Mouse (Mus musculus) midbrain, embryonic 16.5 days (tissue): ENCODE results near the gene BC030867. TPM values are rescaled to one million over a fixed set of nuclear protein-coding genes. Genes with fewer than 3 reads are reported as not detected.

Experiments
- ATAC-seq: fragments of 200-750 bp; cut with Nextera tagmentation; 2 replicates; pipeline ENCODE4 v1.8.0; 2017; ENCODE audit warnings: moderate TSS enrichment
- H3K27ac ChIP-seq: fragments of 300-500 bp; sonication (generic); 2 replicates; pipeline ENCODE4 v1.5.1; 2014; ENCODE audit warnings: mild to moderate bottlenecking, low read length, mixed read lengths
- H3K27me3 ChIP-seq: fragments of 300-500 bp; sonication (generic); 2 replicates; pipeline ENCODE4 v1.6.1; 2014; ENCODE audit warnings: low read depth, low read length, mixed read lengths; ENCODE audit not compliant: control insufficient read depth, insufficient read depth
- H3K36me3 ChIP-seq: fragments of 300-500 bp; sonication (generic); 2 replicates; pipeline ENCODE4 v1.6.1; 2014; ENCODE audit warnings: mild to moderate bottlenecking, low read length, moderate library complexity, mixed read lengths; ENCODE audit not compliant: control insufficient read depth, insufficient read depth
- H3K4me1 ChIP-seq: fragments of 300-500 bp; sonication (generic); 2 replicates; pipeline ENCODE4 v1.6.1; 2014; ENCODE audit warnings: mild to moderate bottlenecking, low read length, mixed read lengths; ENCODE audit not compliant: control insufficient read depth, insufficient read depth
- H3K4me2 ChIP-seq: fragments of 300-500 bp; sonication (generic); 2 replicates; pipeline ENCODE4 v1.6.1; 2014; ENCODE audit warnings: mild to moderate bottlenecking, low read length, mixed read lengths
- H3K4me3 ChIP-seq: fragments of 300-500 bp; sonication (generic); 2 replicates; pipeline ENCODE4 v1.5.1; 2014; ENCODE audit warnings: low read depth, mild to moderate bottlenecking, low read length, moderate library complexity, mixed read lengths
- H3K9ac ChIP-seq: fragments of 300-500 bp; sonication (generic); 2 replicates; pipeline ENCODE4 v1.6.1; 2014; ENCODE audit warnings: low read depth, low read length, mixed read lengths
- H3K9me3 ChIP-seq: fragments of 300-500 bp; sonication (generic); replicated peaks from 2 replicates; pipeline ENCODE4 v1.6.1; 2014; ENCODE audit warnings: mild to moderate bottlenecking, low read length, mixed read lengths; ENCODE audit not compliant: control insufficient read depth, poor library complexity, severe bottlenecking
- WGBS: fragments of 180-500 bp; shearing (Covaris S2); extraction: QIAGEN DNeasy Blood & Tissue Kit; methylation state at CpG from one replicate; pipeline ENCODE4 v1.1.7; 2014; 5-methylcytosine and 5-hydroxymethylcytosine counted together
- polyA plus RNA-seq: library from polyadenylated mRNA; unstranded; fragments of >200 nt; fragmentation: Nextera tagmentation; extraction: Ambion mirVana; gene quantifications from 2 replicates; pipeline ENCODE4 v1.2.1, GENCODE M21; 2015

BC030867 gene
- polyA plus RNA-seq: 1.6 and 1.8 TPM in 2 replicates

DNA sequence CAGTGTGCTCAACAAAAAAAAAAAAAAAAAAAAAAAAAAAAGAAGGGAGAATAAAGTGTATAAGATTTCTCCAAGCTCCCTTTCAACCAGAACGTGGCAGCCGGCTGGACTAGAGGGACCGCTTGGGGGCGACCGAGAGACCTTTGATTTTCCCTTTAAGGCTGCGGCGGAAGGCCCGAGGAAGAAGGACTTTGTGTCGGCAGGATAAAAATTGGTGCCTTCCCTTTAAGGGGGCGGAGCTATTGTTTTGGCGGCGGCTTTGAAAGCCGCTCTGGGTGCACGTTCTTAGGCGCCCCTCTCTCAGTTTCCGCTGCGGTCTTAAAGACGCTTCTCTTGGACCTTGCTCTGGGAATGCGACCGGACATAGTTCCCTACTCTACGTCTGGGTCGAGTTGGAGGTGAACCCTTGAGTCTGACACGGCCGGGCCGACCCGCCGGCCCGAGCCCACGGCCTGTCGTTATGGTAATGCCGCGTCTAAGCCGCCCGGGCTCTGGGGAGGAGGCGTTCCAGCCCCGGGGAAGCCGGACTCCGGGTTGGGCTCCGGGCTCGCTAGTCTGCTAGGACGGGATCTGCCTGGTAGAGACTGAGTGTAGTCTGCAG, at the start of gene BC030867:
BC030867 (plus strand) TSS at position 253 of the 601 bp plus-strand sequence.
- Histone ChIP-seq H3K4me2 (peak within 1 kb of the TSS; percentile 98), H3K4me1 (peaks cover 14% of the 10 kb centered on the region), H3K4me3 (peak within 1 kb of the TSS; percentile 48), H3K36me3 (no peaks in the 10 kb centered on the region), H3K9ac (0 out of 2 replicates have a peak within 1 kb of the TSS, but pooled peaks have one; percentile 5), H3K27me3 (no peaks in the 10 kb centered on the region), H3K9me3 (no peaks in the 10 kb centered on the region), H3K27ac (no peak within 1 kb of the TSS)
- ATAC-seq: peak; percentile 57
- WGBS: under 1% methylated on average over 41 of the region's 41 CpGs

DNA sequence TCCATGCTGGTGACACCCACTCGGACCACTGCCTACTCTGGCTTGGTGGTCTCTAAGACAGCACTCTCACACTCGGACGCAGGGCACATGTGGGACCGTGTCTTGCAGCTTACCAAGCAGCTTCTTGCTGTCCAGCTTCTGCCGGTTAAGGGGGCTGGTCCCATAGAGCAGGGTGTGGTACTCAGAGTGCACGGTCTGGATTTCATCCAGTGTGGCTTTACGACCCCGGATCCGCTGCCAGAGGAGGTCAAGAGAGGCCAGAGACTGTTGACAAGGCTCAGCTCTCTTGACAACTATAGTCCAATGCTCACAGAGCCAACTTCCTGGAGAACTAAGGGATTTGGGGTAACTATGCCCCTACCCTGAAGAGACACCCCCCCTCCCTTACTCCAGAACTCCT, 48.8 kb upstream of the BC030867 start:
- Histone ChIP-seq H3K9ac (no peak overlapping the region), H3K4me3 (no peak overlapping the region), H3K4me2 (no peak overlapping the region), H3K27me3 (no peaks in the 10 kb centered on the region), H3K36me3 (peaks cover 56% of the 10 kb centered on the region), H3K9me3 (no peaks in the 10 kb centered on the region), H3K4me1 (no peaks in the 10 kb centered on the region), H3K27ac (no peak overlapping the region)
- ATAC-seq: no peak
- 89% methylated on average over 9 of the region's 9 CpGs for WGBS

DNA sequence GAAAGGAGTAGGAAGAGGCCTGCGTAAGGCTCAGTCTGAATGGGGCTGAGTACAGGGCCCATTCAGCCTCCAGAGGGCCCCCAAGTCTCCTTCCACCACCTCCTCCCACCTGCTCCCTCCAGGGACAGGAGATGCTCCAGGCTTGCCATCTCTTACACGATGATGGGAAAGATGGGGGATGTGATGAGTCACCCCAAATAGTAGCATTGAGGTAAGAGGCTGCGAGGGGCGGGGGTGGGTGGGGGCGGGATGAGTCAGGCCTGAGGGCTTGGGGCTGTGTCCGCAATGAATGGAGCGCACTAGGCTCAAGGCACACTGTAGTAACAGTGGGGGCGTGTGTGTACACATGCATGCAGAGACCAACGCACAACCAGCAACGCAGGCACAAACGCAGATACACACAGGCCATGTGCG, 47.3 kb upstream of the BC030867 start:
- peaks cover 46% of the 10 kb centered on the region for H3K36me3 ChIP-seq
- no peaks in the 10 kb centered on the region for H3K4me1 ChIP-seq
- WGBS: 77% methylated on average over 12 of the region's 12 CpGs
- no peaks in the 10 kb centered on the region for H3K27me3 ChIP-seq
- no peak overlapping the region for H3K4me2 ChIP-seq
- H3K27ac ChIP-seq: no peak overlapping the region
- no peak overlapping the region for H3K4me3 ChIP-seq
- ATAC-seq: no peak
- H3K9ac ChIP-seq: no peak overlapping the region
- H3K9me3 ChIP-seq: no peaks in the 10 kb centered on the region

DNA sequence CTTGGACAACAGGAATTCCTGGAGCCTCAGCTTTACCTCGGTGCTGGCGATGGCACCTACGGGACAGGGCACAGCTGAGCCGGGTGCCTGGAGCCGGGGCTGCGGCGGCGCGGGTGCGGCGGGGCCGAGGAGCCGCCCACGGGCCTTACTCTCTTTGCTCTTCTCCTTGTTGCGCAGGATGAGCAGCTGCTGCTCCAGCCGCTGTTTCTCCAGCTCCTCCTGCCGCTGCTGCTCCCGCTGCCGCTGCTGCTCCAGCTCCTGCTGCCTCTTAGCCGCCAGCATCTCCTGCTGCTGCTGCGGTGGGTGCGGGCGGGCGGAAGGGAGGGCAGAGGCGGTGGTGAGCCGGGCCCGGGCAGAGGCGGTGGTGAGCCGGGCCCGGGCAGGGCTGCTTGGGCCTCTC, 42.2 kb upstream of the BC030867 start:
- Histone ChIP-seq H3K27ac (no peak overlapping the region), H3K4me2 (no peak overlapping the region), H3K4me1 (peaks cover 20% of the 10 kb centered on the region), H3K9me3 (no peaks in the 10 kb centered on the region), H3K36me3 (peaks cover 15% of the 10 kb centered on the region; the same call in 1 of the 2 replicates), H3K27me3 (no peaks in the 10 kb centered on the region), H3K4me3 (no peak overlapping the region), H3K9ac (no peak overlapping the region)
- WGBS: 72% methylated on average over 28 of the region's 30 CpGs
- ATAC-seq: no peak

DNA sequence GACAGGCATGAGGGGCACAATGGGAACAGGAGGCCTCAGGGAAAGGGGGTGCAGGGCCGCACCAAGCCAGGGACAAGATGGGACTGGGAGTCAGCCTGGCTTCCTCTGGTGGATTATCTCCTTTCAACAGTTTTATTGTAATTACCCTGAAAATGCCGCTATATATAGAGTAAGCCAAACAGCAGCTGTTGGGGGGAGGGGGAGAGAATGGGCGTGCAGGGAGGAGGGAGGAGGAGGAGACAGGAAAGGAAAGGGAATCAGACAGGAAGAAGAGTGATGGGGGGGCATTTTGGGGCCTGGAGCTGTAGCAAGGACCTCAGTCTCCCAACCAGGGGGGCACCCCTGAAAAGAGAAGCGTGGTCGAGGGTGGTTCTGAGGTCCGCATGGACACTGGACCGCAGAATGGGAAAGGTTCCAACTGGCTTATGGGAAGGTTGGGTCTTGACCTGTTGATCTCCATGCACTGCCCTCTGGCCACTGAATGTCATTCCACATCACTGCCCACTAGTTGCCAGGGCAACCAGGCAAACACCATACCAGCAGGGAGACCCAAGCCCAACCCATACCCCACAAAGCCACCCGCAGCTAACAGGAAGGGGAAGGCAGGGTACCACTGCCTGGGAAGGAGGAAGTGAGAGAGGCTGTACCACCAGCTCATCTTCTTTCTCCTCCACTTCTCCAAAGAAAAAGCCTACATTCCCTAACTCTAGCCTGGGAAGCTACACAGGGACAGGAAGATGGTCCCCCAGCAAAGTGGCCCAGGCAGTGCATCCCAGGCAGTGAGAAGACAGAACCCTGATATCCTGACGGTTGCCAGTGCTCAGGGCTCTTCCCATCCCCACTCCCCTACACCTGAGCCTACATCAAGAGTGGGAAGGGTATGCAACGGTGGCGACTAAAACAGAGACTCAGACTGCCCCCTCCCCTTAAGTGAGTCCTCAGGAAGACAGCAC, 40.6 kb upstream of the BC030867 start:
- no peak overlapping the region for H3K4me3 ChIP-seq
- H3K36me3 ChIP-seq: peaks cover 13% of the 10 kb centered on the region; the same call in 1 of the 2 replicates
- H3K9me3 ChIP-seq: no peaks in the 10 kb centered on the region
- peaks cover 21% of the 10 kb centered on the region for H3K4me1 ChIP-seq
- H3K4me2 ChIP-seq: no peak overlapping the region
- H3K27ac ChIP-seq: peak overlapping the region; percentile 22; the same call in 1 of the 2 replicates
- peak overlapping the region; percentile 46 for H3K9ac ChIP-seq
- no peak for ATAC-seq
- no peaks in the 10 kb centered on the region for H3K27me3 ChIP-seq
- 21% methylated on average over 11 of the region's 11 CpGs for WGBS

DNA sequence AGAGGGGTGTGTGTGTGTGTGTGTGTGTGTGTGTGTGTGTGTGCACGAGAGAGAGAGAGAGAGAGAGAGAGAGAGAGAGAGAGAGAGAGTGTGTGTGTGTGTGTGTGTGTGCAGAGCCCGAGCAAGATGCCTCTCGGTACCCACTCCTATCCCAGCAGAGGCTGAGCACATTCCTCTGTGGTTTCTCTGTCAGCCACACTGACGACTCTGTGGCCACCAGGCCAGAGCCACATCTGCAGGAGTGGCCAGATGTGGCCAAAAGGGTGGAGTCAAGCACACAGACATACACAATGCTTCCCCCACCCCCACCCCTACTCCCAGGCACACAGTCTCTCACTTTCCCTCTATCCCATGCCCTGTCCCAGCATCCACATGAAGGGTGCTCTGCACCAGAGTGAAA, 39.8 kb upstream of the BC030867 start:
- no peak overlapping the region for H3K4me3 ChIP-seq
- no peak for ATAC-seq
- H3K4me1 ChIP-seq: peaks cover 22% of the 10 kb centered on the region
- H3K27ac ChIP-seq: no peak overlapping the region
- H3K4me2 ChIP-seq: no peak overlapping the region
- 50% methylated on average over 3 of the region's 4 CpGs for WGBS
- peaks cover 10% of the 10 kb centered on the region; the same call in 1 of the 2 replicates for H3K36me3 ChIP-seq
- no peaks in the 10 kb centered on the region for H3K9me3 ChIP-seq
- H3K27me3 ChIP-seq: no peaks in the 10 kb centered on the region
- no peak overlapping the region for H3K9ac ChIP-seq

DNA sequence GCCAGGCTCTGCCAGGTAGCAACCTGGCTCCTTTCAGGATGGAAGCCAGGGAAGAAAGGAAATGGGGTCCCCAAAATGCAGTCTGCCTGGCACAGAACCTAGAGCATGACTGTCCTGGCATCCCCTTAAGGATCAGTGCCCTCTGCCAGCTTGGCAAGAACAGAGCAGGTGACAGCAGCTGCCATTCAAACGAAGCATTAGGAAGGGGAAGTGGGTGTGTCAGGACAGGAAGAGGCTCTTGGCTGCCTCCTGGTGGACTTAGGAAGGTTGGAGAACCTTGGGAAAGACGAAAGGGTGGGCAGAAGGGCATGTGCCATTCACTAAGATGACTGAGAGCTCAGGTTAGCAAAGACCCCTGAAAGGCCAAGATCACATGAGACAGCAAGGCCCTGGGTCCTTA, 38.9 kb upstream of the BC030867 start:
- H3K4me2 ChIP-seq: no peak overlapping the region
- 18% methylated on average over 2 of the region's 2 CpGs for WGBS
- no peaks in the 10 kb centered on the region for H3K9me3 ChIP-seq
- no peak for ATAC-seq
- H3K9ac ChIP-seq: 0 out of 2 replicates have a peak overlapping the region, but pooled peaks have one; percentile 15
- H3K27ac ChIP-seq: no peak overlapping the region
- peaks cover 8% of the 10 kb centered on the region; the same call in 1 of the 2 replicates for H3K36me3 ChIP-seq
- H3K4me3 ChIP-seq: no peak overlapping the region
- peaks cover 29% of the 10 kb centered on the region for H3K4me1 ChIP-seq
- no peaks in the 10 kb centered on the region for H3K27me3 ChIP-seq

DNA sequence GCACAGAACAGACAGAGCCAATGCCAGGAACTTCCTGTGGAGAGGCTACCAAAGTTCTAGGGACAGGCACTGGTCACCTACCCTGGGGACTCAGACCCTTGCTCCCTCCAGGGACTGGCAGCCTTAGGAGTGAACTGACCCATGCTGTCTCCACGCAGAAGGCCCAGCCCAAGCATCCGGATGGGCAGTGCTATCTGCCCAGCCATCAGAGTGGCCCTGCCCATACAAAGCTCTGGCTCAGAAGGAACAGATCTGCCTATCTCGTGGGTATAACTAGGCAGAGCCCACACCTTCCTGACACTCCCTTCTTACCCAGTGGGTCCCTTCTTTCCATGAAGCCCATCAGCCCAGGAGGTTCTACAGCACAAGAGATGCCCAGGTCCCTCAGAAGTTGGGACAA, 38.5 kb upstream of the BC030867 start:
- no peak overlapping the region for H3K4me3 ChIP-seq
- 0 out of 2 replicates have a peak overlapping the region, but pooled peaks have one; percentile 28 for H3K27ac ChIP-seq
- H3K36me3 ChIP-seq: peaks cover 8% of the 10 kb centered on the region; the same call in 1 of the 2 replicates
- H3K4me1 ChIP-seq: peaks cover 31% of the 10 kb centered on the region
- H3K9ac ChIP-seq: no peak overlapping the region
- H3K27me3 ChIP-seq: no peaks in the 10 kb centered on the region
- no peak overlapping the region for H3K4me2 ChIP-seq
- no peaks in the 10 kb centered on the region for H3K9me3 ChIP-seq
- ATAC-seq: no peak
- WGBS: 82% methylated on average over 3 of the region's 3 CpGs

DNA sequence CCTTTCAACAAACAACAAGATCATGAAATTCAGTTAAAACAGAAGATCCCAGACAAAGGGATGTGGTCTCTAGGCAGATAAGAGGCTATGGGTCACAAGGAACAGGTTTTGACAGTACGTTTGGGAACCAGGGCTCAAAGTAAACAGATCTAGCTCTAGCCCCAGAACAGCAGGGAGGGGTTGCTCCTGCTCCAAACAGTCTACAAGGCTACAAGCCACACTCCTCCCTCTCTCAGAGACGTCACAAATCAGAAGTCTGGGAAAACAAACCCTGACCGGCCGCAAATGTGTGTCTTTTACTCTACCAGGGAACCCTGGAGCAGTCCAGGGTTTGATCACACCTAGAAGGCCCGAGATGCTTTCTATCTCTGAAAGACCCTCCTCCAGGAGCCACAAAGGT, 37.7 kb upstream of the BC030867 start:
- H3K27me3 ChIP-seq: no peaks in the 10 kb centered on the region
- H3K36me3 ChIP-seq: peaks cover 8% of the 10 kb centered on the region; the same call in 1 of the 2 replicates
- no peak overlapping the region for H3K4me3 ChIP-seq
- WGBS: 86% methylated on average over 5 of the region's 5 CpGs
- ATAC-seq: no peak
- H3K9me3 ChIP-seq: no peaks in the 10 kb centered on the region
- peaks cover 34% of the 10 kb centered on the region for H3K4me1 ChIP-seq
- no peak overlapping the region for H3K4me2 ChIP-seq
- no peak overlapping the region for H3K9ac ChIP-seq
- H3K27ac ChIP-seq: no peak overlapping the region
